Mouse (Mus musculus): ENCODE measurements around the gene Stra6. TPM values are rescaled to one million over a fixed set of nuclear protein-coding genes. Genes with fewer than 3 reads are reported as not detected.

The Stra6 gene
- total RNA-seq, 2 experiments from 2014 or later, result not detected

DNA sequence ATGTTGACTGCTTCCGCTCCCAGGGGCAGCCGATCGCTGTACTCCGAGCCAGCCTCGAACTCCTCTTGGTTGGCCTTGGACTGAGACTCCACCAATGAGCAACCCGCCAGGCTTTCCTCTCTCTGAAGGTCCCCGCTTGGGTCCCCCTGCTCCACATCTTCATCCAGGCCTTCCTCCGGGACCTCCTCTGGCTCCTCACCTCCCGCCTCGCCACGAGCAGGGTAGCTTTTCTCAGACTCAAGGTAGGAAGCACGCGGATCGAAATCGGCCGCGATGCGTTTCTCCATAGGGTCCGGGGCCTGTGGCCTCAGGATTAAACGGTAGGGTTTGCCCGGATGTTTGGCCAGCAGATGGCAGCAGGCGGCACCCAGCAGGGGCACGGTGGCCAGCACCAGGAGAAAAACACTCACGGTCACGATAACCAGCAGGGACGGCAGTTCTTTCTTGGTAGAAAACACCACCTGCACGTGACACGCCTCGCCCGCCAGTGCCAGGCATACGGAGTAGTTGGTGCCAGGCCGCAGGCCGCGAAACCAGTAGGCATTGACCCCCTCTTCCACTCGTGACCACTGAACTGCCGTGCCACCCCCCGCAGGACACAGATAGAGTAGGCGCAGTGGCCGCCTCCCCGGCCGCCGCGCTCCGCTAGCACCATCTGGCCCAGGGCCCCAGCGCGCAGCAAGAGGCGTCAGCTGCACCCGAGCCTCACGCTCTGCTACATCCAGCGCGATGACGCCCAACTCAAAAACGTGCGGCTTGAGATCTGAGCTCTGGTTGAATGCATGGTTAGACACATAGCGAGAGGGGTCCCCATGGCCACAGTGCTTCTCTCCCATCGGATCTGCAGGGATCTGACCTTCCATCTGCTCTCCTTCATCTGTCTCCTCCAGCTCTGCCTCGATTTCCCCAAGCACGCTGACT lies 134.5 kb downstream of the Stra6 start:
- ATAC-seq (replicated peaks; ENCODE audit: low FRiP score, low TSS enrichment, poor library complexity, severe bottlenecking), result peak; percentile 45

DNA sequence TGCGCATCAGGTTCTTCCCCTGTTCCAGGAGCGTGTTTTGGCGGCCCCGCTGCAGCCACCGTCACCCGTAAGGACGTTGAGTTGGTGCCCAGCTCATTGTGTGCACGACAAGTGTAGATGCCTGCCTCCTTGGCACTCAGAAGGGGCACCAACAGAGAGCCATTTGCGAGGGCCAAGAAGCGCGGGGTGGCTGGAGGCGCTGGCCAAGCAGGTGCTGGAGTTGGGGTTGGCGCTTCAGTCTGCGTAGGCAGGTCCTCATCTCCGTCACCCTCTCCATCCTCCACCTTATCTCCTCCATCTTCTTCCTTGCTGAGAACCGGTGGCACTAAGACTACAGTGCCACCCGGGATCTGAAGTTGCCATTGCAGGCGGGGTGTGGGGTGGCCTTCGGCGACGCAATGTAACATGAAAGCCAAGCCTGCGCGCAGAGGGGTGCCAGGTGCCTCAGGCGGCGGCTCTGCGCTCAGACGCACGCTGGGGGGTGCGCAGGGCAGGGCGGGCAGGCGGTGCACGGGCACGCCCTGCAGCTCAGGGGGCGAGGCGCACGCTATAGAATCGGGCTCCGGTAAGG lies 135.3 kb downstream of the Stra6 start:
- no peak for ATAC-seq (replicated peaks; ENCODE audit: low FRiP score, low TSS enrichment, poor library complexity, severe bottlenecking)

DNA sequence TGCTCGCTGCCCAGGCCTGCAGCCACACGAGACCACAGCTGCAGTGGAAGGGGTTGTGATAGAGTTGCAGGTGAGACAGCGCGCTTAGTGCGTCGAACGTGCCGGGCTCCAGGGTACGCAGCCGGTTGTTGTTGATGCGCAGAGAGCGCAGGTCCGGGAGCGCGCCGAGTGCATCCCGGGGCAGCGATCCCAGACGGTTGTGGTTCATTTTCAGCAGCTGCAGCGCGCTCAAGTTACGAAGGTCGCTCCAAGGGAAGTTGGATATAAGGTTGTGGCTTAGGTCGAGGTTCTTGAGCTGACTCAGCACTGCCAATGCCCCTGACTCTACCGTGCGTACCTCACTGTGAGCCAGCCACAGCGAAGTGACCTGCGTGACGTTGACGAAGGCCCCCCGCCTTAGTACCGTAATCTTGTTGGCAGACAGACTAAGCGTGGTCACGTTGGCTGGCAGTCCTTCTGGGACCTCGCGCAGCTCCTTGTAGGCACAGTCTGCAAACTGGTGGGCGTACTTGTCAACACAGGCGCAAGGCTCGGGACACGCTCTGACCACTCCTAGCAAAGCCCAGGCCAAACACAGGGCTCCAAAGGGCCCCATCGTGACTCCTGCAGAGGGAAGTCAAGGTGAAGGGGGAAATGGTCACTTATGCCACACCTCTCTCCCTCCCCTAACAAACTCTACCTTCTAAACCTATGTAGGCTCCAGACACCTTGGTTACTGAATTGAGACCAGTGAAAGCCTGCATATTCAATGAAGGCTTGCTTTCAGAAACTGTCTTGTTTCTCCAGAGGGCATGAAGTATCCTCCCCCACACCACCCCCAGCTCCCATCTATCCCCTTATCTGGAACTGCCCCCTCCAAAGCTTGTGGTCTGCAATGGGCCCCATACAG lies 136.0 kb downstream of the Stra6 start:
- no peak for ATAC-seq (replicated peaks; ENCODE audit: low FRiP score, low TSS enrichment, poor library complexity, severe bottlenecking)

DNA sequence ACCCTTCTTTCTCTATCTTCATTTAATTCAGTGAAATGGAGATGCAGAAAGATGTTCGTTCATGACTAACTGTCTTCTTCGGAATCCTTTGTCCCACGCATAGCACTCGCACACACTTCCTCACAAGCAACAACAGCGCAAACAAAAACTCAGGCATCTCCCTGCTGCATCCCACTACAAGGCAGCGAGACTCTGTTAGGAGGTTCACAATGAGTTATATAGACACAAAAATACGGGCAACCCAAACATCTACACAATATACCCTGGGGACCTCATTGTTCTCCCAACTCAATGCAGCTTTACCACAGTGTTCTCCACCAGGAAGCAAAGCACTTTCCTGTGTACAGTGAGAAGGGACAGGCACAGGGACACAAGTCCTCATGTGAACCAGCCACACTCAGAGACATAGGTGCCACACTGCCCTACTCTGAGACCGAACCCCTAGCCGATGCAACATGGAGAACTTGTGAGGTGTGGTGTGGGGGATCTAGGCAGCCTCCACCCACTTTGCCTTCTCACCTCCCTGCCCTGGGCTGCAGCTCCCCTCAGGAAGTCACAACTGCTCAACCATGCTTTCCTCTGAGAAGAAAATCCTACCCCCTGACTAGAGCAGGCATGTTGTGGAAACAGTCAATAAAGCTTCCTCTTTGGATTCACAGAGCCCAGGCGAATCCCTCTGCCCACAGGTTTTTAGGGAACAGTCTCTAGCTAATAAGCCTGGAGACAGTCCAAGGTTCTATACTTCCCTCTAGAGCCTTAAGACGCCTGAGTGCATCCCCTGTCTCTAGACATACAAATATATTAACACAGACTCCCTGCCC lies 136.9 kb downstream of the Stra6 start:
- no peak for ATAC-seq (replicated peaks; ENCODE audit: low FRiP score, low TSS enrichment, poor library complexity, severe bottlenecking)

DNA sequence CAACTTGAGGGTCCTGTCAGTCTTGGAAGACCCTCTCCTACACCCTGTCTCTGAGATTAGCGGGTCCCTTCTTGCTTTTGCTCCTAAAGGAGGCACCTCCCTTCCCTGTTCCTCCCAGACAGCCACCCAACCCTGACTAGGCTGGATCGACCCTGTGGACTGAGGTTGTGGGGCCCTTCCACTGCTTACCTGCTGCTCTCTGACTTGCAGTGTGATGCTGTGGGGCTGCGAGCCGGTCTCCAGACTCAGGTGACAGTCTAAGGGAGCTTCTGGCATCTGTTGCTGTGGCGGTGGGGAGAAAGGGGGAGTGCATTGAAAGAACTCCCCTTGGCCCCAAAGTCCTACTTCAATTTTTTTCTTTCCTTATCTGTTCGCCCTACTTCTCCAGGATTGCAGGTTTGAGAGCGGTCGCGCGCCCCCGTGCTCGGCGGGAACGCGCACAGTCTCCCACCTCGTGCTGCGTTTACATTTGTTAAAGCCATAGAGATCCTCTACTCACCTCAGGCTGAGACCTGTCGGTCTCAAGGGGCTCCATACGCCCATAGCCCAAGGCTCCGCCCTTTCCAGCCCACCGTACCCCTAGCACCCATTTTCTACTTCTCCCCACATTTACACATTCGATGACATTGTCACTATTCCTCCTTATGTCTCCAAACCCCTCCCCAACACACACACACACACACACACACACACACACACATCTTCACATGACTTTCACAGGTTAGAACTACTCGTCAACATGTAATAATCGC lies 137.7 kb downstream of the Stra6 start:
- no peak for ATAC-seq (replicated peaks; ENCODE audit: low FRiP score, low TSS enrichment, poor library complexity, severe bottlenecking)

DNA sequence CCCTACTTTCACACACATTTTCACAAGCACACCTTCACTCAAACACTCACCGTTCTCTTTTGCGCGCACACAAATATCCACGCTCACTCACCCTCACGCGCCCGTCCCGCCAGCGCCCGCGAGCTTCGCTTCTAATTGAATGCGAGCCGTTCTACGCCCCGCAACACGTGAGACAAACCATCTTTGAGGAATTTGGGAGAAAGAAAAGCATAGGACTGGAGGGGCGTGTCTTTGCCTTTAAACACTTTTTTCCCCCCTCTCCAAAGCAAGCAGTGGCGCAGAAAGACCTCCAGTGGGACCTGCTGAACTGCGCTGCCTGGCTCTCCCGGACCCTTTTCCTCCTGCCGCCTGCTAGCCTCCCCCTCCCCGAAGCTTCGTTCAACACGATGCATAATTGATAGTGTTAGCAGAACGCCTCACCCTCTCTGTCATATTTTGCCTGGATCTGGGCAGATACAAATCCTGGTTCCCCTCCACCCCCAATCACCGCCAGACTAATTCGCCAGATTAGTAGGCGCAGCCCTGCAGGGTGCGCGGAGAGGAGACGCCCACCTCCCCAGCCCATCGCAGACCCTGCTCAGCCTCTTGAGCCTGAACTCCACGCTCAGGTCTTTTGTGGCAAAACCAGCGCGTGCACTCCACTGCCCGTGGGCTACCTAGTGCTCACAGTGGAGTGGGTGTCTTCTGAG lies 138.4 kb downstream of the Stra6 start:
- no peak for ATAC-seq (replicated peaks; ENCODE audit: low FRiP score, low TSS enrichment, poor library complexity, severe bottlenecking)

- ATAC-seq (replicated peaks; ENCODE audit: low FRiP score, low TSS enrichment, poor library complexity, severe bottlenecking), result no peak
Measured at GRCm38 (mm10) chr9:58202676-58203453, 139.3 kb downstream of the Stra6 start.

Other genes with a start within 250 kb of the Stra6 start
- gene Arid3b, start 227.0 kb upstream of the Stra6 start, total RNA-seq (2014; fragmentation: Nextera tagmentation), result 2.3 and 3.4 TPM in 2 replicates
- gene Arid3b, start 227.0 kb upstream of the Stra6 start, total RNA-seq (2017), result 1.5 and 3.2 TPM in 2 replicates
- 85.5 and 88.9 TPM in 2 replicates for gene Ubl7, start 152.8 kb upstream of the Stra6 start, total RNA-seq (2014; fragmentation: Nextera tagmentation)
- gene Ubl7, start 152.8 kb upstream of the Stra6 start, total RNA-seq (2017), result 20.6 and 20.7 TPM in 2 replicates
- 0.59 TPM in 1 of 2 replicates, not detected in the other for gene Sema7a, start 123.7 kb upstream of the Stra6 start, total RNA-seq (2014; fragmentation: Nextera tagmentation)
- gene Sema7a, start 123.7 kb upstream of the Stra6 start, total RNA-seq (2017), result not detected in 2 replicates
- gene Cyp11a1, start 57.4 kb upstream of the Stra6 start, total RNA-seq (2014; fragmentation: Nextera tagmentation), result not detected in 2 replicates
- gene Cyp11a1, start 57.4 kb upstream of the Stra6 start, total RNA-seq (2017), result not detected in 2 replicates
- not detected in 2 replicates for gene Ccdc33, start 55.0 kb downstream of the Stra6 start, total RNA-seq (2014; fragmentation: Nextera tagmentation)
- not detected in 2 replicates for gene Ccdc33, start 55.0 kb downstream of the Stra6 start, total RNA-seq (2017)
- gene Islr, start 140.5 kb downstream of the Stra6 start, total RNA-seq (2014; fragmentation: Nextera tagmentation), result not detected in 2 replicates
- 0.27 TPM in 1 of 2 replicates, not detected in the other for gene Islr, start 140.5 kb downstream of the Stra6 start, total RNA-seq (2017)
- gene Islr2, start 140.5 kb downstream of the Stra6 start, total RNA-seq (2014; fragmentation: Nextera tagmentation), result 0.07 TPM in 1 of 2 replicates, not detected in the other
- gene Islr2, start 140.5 kb downstream of the Stra6 start, total RNA-seq (2017), result not detected in 2 replicates
- 126 and 134 TPM in 2 replicates for gene Pml, start 186.0 kb downstream of the Stra6 start, total RNA-seq (2014; fragmentation: Nextera tagmentation)
- gene Pml, start 186.0 kb downstream of the Stra6 start, total RNA-seq (2017), result 34.2 and 38.1 TPM in 2 replicates
- gene Stoml1, start 189.4 kb downstream of the Stra6 start, total RNA-seq (2014; fragmentation: Nextera tagmentation), result 4.7 and 17.9 TPM in 2 replicates
- gene Stoml1, start 189.4 kb downstream of the Stra6 start, total RNA-seq (2017), result 3.5 and 5.3 TPM in 2 replicates
- gene Loxl1, start 249.4 kb downstream of the Stra6 start, total RNA-seq (2014; fragmentation: Nextera tagmentation), result not detected in 2 replicates
- not detected in 2 replicates for gene Loxl1, start 249.4 kb downstream of the Stra6 start, total RNA-seq (2017)

All from megakaryocyte-erythroid progenitor cell, adult 5-6 weeks (primary cell).